Mouse (Mus musculus): ENCODE measurements around the gene Chic2. TPM values are rescaled to one million over a fixed set of nuclear protein-coding genes. Genes with fewer than 3 reads are reported as not detected.

The Chic2 gene
- polyA plus RNA-seq, 1 experiment from 2014 or later = 30.7 TPM

- TF ChIP-seq CTCF (IDR thresholded peaks at IDR 0.05; ENCODE audit: low read depth) = no peak
- H3K9ac ChIP-seq (ENCODE audit: low read depth, low read length) = no peak overlapping the region
- H3K9me3 ChIP-seq (ENCODE audit: control insufficient read depth) = no peaks in the 10 kb centered on the region
- no peak overlapping the region for H3K4me3 ChIP-seq (ENCODE audit: low read depth, low read length)
- H3K27me3 ChIP-seq (replicated peaks; ENCODE audit: control insufficient read depth, insufficient read depth, low read length) = no peaks in the 10 kb centered on the region
- no peaks in the 10 kb centered on the region for H3K4me1 ChIP-seq (replicated peaks; ENCODE audit: control insufficient read depth, insufficient read depth, low read length)
- 44% methylated on average over 2 of the region's 2 CpGs for WGBS
- no peak overlapping the region for H3K27ac ChIP-seq (ENCODE audit: low read depth, low read length)
- H3K36me3 ChIP-seq (ENCODE audit: control insufficient read depth, insufficient read depth) = no peaks in the 10 kb centered on the region
- no peak for ATAC-seq
- no peak overlapping the region for H3K4me2 ChIP-seq (replicated peaks; ENCODE audit: low read depth)
Observed at GRCm38 (mm10) chr5:74952938-74953337, 91.6 kb downstream of the Chic2 start.

GRCm38 (mm10) chr5:74951375-74951774 is 93.2 kb downstream of the Chic2 start:
- ATAC-seq = no peak

GRCm38 (mm10) chr5:74949298-74949697 is 95.3 kb downstream of the Chic2 start:
- H3K9ac ChIP-seq (ENCODE audit: low read depth, low read length) = no peak overlapping the region
- 72% methylated on average over 7 of the region's 7 CpGs for WGBS
- no peak overlapping the region for H3K27ac ChIP-seq (ENCODE audit: low read depth, low read length)
- H3K27me3 ChIP-seq (replicated peaks; ENCODE audit: control insufficient read depth, insufficient read depth, low read length) = no peaks in the 10 kb centered on the region; the same call in 1 of the 2 replicates
- H3K36me3 ChIP-seq (ENCODE audit: control insufficient read depth, insufficient read depth) = no peaks in the 10 kb centered on the region
- ATAC-seq = no peak
- H3K4me3 ChIP-seq (ENCODE audit: low read depth, low read length) = no peak overlapping the region
- no peaks in the 10 kb centered on the region for H3K4me1 ChIP-seq (replicated peaks; ENCODE audit: control insufficient read depth, insufficient read depth, low read length)
- H3K4me2 ChIP-seq (replicated peaks; ENCODE audit: low read depth) = no peak overlapping the region
- H3K9me3 ChIP-seq (ENCODE audit: control insufficient read depth) = no peaks in the 10 kb centered on the region
- no peak for TF ChIP-seq CTCF (IDR thresholded peaks at IDR 0.05; ENCODE audit: low read depth)

More at GRCm38 (mm10) chr5:74951375-74951774, 93.2 kb downstream of the Chic2 start:
- Histone ChIP-seq H3K4me3 (ENCODE audit: low read depth, low read length) (no peak overlapping the region), H3K4me1 (replicated peaks; ENCODE audit: control insufficient read depth, insufficient read depth, low read length) (no peaks in the 10 kb centered on the region), H3K4me2 (replicated peaks; ENCODE audit: low read depth) (no peak overlapping the region), H3K27me3 (replicated peaks; ENCODE audit: control insufficient read depth, insufficient read depth, low read length) (no peaks in the 10 kb centered on the region), H3K27ac (ENCODE audit: low read depth, low read length) (no peak overlapping the region), H3K9me3 (ENCODE audit: control insufficient read depth) (no peaks in the 10 kb centered on the region), H3K9ac (ENCODE audit: low read depth, low read length) (no peak overlapping the region), H3K36me3 (ENCODE audit: control insufficient read depth, insufficient read depth) (no peaks in the 10 kb centered on the region)
- TF ChIP-seq CTCF (IDR thresholded peaks at IDR 0.05; ENCODE audit: low read depth) = no peak
- 72% methylated on average over 5 of the region's 5 CpGs for WGBS

GRCm38 (mm10) chr5:74948482-74948881 is 96.1 kb downstream of the Chic2 start:
- Histone ChIP-seq H3K27me3 (replicated peaks; ENCODE audit: control insufficient read depth, insufficient read depth, low read length) (no peaks in the 10 kb centered on the region; the same call in 1 of the 2 replicates), H3K9me3 (ENCODE audit: control insufficient read depth) (no peaks in the 10 kb centered on the region), H3K9ac (ENCODE audit: low read depth, low read length) (no peak overlapping the region), H3K4me1 (replicated peaks; ENCODE audit: control insufficient read depth, insufficient read depth, low read length) (no peaks in the 10 kb centered on the region), H3K4me3 (ENCODE audit: low read depth, low read length) (no peak overlapping the region), H3K27ac (ENCODE audit: low read depth, low read length) (no peak overlapping the region), H3K4me2 (replicated peaks; ENCODE audit: low read depth) (no peak overlapping the region), H3K36me3 (ENCODE audit: control insufficient read depth, insufficient read depth) (no peaks in the 10 kb centered on the region)
- TF ChIP-seq CTCF (IDR thresholded peaks at IDR 0.05; ENCODE audit: low read depth) = no peak
- no peak for ATAC-seq
- 45% methylated on average over 8 of the region's 8 CpGs for WGBS

Other genes with a start within 250 kb of the Chic2 start
- gene Gsx2, start 30.8 kb upstream of the Chic2 start, polyA plus RNA-seq (2015; fragmentation: Nextera tagmentation; extraction: Ambion mirVana) = not detected in 2 replicates
- gene Pdgfra, start 107.5 kb upstream of the Chic2 start, polyA plus RNA-seq (2015; fragmentation: Nextera tagmentation; extraction: Ambion mirVana) = 12.0 and 13.8 TPM in 2 replicates

Measured in intestine, postnatal 0 days (tissue).